Mouse (Mus musculus) E14TG2a.4 (cell line): ENCODE results near the gene Fem1a.

Source experiments
- CTCF ChIP-seq: conservative IDR thresholded peaks from 2 replicates; pipeline ENCODE4 v1.5.1; 2014; ENCODE audit warnings: low read length
- NANOG ChIP-seq: IDR thresholded peaks from 2 replicates; pipeline ENCODE4 v1.6.1; 2014; ENCODE audit warnings: borderline replicate concordance, low read length, mixed read lengths

- TF ChIP-seq CTCF: no peak
- no peak for TF ChIP-seq NANOG
These were observed 47.4 kb downstream of the Fem1a start for GRCm38 (mm10) chr17:56303847-56304586.
